In genomic region chr8:70538633-70539076, GRCm38 (mm10) we compare ENCODE assay signal across 8 mouse cellular contexts. TPM values are rescaled to one million over a fixed set of nuclear protein-coding genes. Genes with fewer than 3 reads are reported as not detected.
DNase-seq lines count a peak whose midpoint lies in the region; ATAC-seq and TF ChIP-seq lines count a peak whose summit lies in the region.

No protein-coding gene starts in this region.

- in situ Hi-C loops in ES-E14 (cut with MboI; ENCODE audit: low sequenced_read_pairs in 2 of 2, unreplicated experiment in 2 of 2) = no loop called here

- H3K27ac ChIP-seq in ES-E14 (ENCODE audit: insufficient read depth, low read depth, low read length, poor library complexity, severe bottlenecking) = peak overlapping the region; percentile 79
- H3K27ac ChIP-seq in forebrain, embryonic 15.5 days (replicated peaks) = peak overlapping the region; percentile 97
- H3K27ac ChIP-seq in lung, embryonic 15.5 days = peak overlapping the region; percentile 95

- H3K36me3 ChIP-seq in ES-E14 (ENCODE audit: control insufficient read depth, insufficient read depth, low read length, poor library complexity, severe bottlenecking) = peaks cover 18% of the 10 kb centered on the region
- H3K36me3 ChIP-seq in forebrain, embryonic 15.5 days = peaks cover 32% of the 10 kb centered on the region
- peaks cover 26% of the 10 kb centered on the region for H3K36me3 ChIP-seq in lung, embryonic 15.5 days

- peak overlapping the region; percentile 76 to 85 for H3K4me3 ChIP-seq in ES-E14 (ENCODE audit: insufficient read depth in 1 of 2, low read depth in 1 of 2, low read length in 2 of 2, poor library complexity in 1 of 2, severe bottlenecking in 1 of 2)
- peak overlapping the region; percentile 90 for H3K4me3 ChIP-seq in forebrain, embryonic 15.5 days
- H3K4me3 ChIP-seq in lung, embryonic 15.5 days = peak overlapping the region; percentile 86

- DNase-seq in ES-E14 (ENCODE audit: low read depth, low spot score) = peak; percentile 99
- DNase-seq in cerebellum, adult 11-12 months = peak; percentile 99
- peak; percentile 98 for DNase-seq in heart, postnatal 25 days (ENCODE audit: low spot score)
- peak; percentile 99 for DNase-seq in layer of hippocampus, adult 18-20 months (ENCODE audit: low spot score in 2 of 2)
- peak; percentile 98 for DNase-seq in ovary, adult 18-20 months (ENCODE audit: low spot score)
- DNase-seq in thymus, postnatal 0 days (ENCODE audit: low spot score) = peak; percentile 99

- no peaks in the 10 kb centered on the region for H3K9me3 ChIP-seq in ES-E14 (ENCODE audit: control insufficient read depth, insufficient read depth, low read depth, low read length)
- H3K9me3 ChIP-seq in forebrain, embryonic 15.5 days = no peaks in the 10 kb centered on the region
- no peaks in the 10 kb centered on the region for H3K9me3 ChIP-seq in lung, embryonic 15.5 days

- peak overlapping the region; percentile 69 for H3K9ac ChIP-seq in ES-E14 (ENCODE audit: insufficient read depth, low read depth, low read length, poor library complexity, severe bottlenecking)
- peak overlapping the region; percentile 39 for H3K9ac ChIP-seq in forebrain, embryonic 15.5 days (replicated peaks)
- peak overlapping the region; percentile 93 for H3K9ac ChIP-seq in lung, embryonic 15.5 days

- peak overlapping the region; percentile 85 for H3K4me2 ChIP-seq in forebrain, embryonic 15.5 days (replicated peaks)
- peak overlapping the region; percentile 85 for H3K4me2 ChIP-seq in lung, embryonic 15.5 days

- 0 out of 4 replicates have a peak, but pooled peaks cover 0 to 2% of the 10 kb centered on the region in 2 experiments for H3K4me1 ChIP-seq in ES-E14 (ENCODE audit: control insufficient read depth in 2 of 2, insufficient read depth in 2 of 2, low read length in 2 of 2, poor library complexity in 1 of 2)
- H3K4me1 ChIP-seq in forebrain, embryonic 15.5 days = peaks cover 31% of the 10 kb centered on the region
- peaks cover 25% of the 10 kb centered on the region for H3K4me1 ChIP-seq in lung, embryonic 15.5 days

- peak; percentile 77 for ATAC-seq in forebrain, embryonic 15.5 days (replicated peaks)
- peak; percentile 77 for ATAC-seq in lung, embryonic 15.5 days (ENCODE audit: borderline replicate concordance, extremely low read depth, low FRiP score, low TSS enrichment)

- intact Hi-C loops in heart, postnatal 25 days (cut with DNase I) = loop anchor here (10.0 kb wide), 1 partner anchor 226 kb away; the partner anchor contains the start of gene Mpv17l2

- under 1% methylated on average over 32 of the region's 32 CpGs for WGBS in forebrain, embryonic 15.5 days
- WGBS in lung, embryonic 15.5 days = under 1% methylated on average over 32 of the region's 32 CpGs

- no peaks in the 10 kb centered on the region for H3K27me3 ChIP-seq in forebrain, embryonic 15.5 days
- no peaks in the 10 kb centered on the region for H3K27me3 ChIP-seq in lung, embryonic 15.5 days

TF ChIP-seq in ES-E14, 5 proteins besides CTCF, POLR2A, EP300 and RAD21:
- TF ChIP-seq MAFK (IDR thresholded peaks at IDR 0.05; ENCODE audit: insufficient read depth, low read depth, low read length) = no peak
- no peak for TF ChIP-seq CHD2 (IDR thresholded peaks at IDR 0.05; ENCODE audit: low read depth, low read length)
- peak; percentile 92 for TF ChIP-seq ZNF384 (IDR thresholded peaks at IDR 0.05; ENCODE audit: low read depth, low read length)

RNA-seq across cellular contexts. Expression of gene Ell, which starts 0.6 kb away (rescaled TPM):
- 15.8 and 16.1 TPM in 2 replicates for total RNA-seq in ES-E14 (2012; rRNA removed)
- polyA plus RNA-seq in forebrain, embryonic 15.5 days (2015; fragmentation: Nextera tagmentation; extraction: Ambion mirVana) = 17.4 and 19.2 TPM in 2 replicates
- total RNA-seq in heart, postnatal 25 days (2021) = 10 to 100 TPM; 11.7 to 13.3 TPM
- total RNA-seq in layer of hippocampus, adult 18-20 months (2021) = 10 to 100 TPM; 18.9 to 21.8 TPM
- polyA plus RNA-seq in lung, embryonic 15.5 days (2015; fragmentation: Nextera tagmentation; extraction: Ambion mirVana) = 17.2 and 17.5 TPM in 2 replicates
- 13.5 and 14.2 TPM in 2 replicates for polyA plus RNA-seq in thymus, postnatal 0 days (2015; fragmentation: Nextera tagmentation; extraction: Ambion mirVana)

RNA-seq across cellular contexts. Expression of gene Kxd1, which starts 10.9 kb away (rescaled TPM):
- total RNA-seq in ES-E14 (2012; rRNA removed) = 27.9 and 35.3 TPM in 2 replicates
- 49.8 and 50.2 TPM in 2 replicates for polyA plus RNA-seq in forebrain, embryonic 15.5 days (2015; fragmentation: Nextera tagmentation; extraction: Ambion mirVana)
- total RNA-seq in heart, postnatal 25 days (2021) = 10 to 100 TPM; 73.6 to 76.6 TPM
- total RNA-seq in layer of hippocampus, adult 18-20 months (2021) = 10 to 100 TPM; 40.6 to 45.6 TPM
- polyA plus RNA-seq in lung, embryonic 15.5 days (2015; fragmentation: Nextera tagmentation; extraction: Ambion mirVana) = 50.0 and 54.4 TPM in 2 replicates
- 66.8 and 68.6 TPM in 2 replicates for polyA plus RNA-seq in thymus, postnatal 0 days (2015; fragmentation: Nextera tagmentation; extraction: Ambion mirVana)

RNA-seq across cellular contexts. Expression of gene Fkbp8, which starts 11.1 kb away (rescaled TPM):
- total RNA-seq in ES-E14 (2012; rRNA removed) = 252 and 256 TPM in 2 replicates
- 433 and 440 TPM in 2 replicates for polyA plus RNA-seq in forebrain, embryonic 15.5 days (2015; fragmentation: Nextera tagmentation; extraction: Ambion mirVana)
- 100 to 1,000 TPM; 130 to 135 TPM for total RNA-seq in heart, postnatal 25 days (2021)
- 100 to 1,000 TPM; 450 to 467 TPM for total RNA-seq in layer of hippocampus, adult 18-20 months (2021)
- polyA plus RNA-seq in lung, embryonic 15.5 days (2015; fragmentation: Nextera tagmentation; extraction: Ambion mirVana) = 307 and 313 TPM in 2 replicates
- polyA plus RNA-seq in thymus, postnatal 0 days (2015; fragmentation: Nextera tagmentation; extraction: Ambion mirVana) = 309 and 319 TPM in 2 replicates

RNA-seq across cellular contexts. Expression of gene Uba52, which starts 28.1 kb away (rescaled TPM):
- 3,214 and 4,257 TPM in 2 replicates for total RNA-seq in ES-E14 (2012; rRNA removed)
- 724 and 839 TPM in 2 replicates for polyA plus RNA-seq in forebrain, embryonic 15.5 days (2015; fragmentation: Nextera tagmentation; extraction: Ambion mirVana)
- total RNA-seq in heart, postnatal 25 days (2021) = 1,000 to 10,000 TPM; 1,533 to 1,573 TPM
- 1,000 to 10,000 TPM; 1,062 to 1,079 TPM for total RNA-seq in layer of hippocampus, adult 18-20 months (2021)
- 909 and 953 TPM in 2 replicates for polyA plus RNA-seq in lung, embryonic 15.5 days (2015; fragmentation: Nextera tagmentation; extraction: Ambion mirVana)
- 1,327 and 1,441 TPM in 2 replicates for polyA plus RNA-seq in thymus, postnatal 0 days (2015; fragmentation: Nextera tagmentation; extraction: Ambion mirVana)

RNA-seq across cellular contexts. Expression of gene Rex1bd, which starts 32.1 kb away (rescaled TPM):
- 125 and 130 TPM in 2 replicates for total RNA-seq in ES-E14 (2012; rRNA removed)
- polyA plus RNA-seq in forebrain, embryonic 15.5 days (2015; fragmentation: Nextera tagmentation; extraction: Ambion mirVana) = 164 and 176 TPM in 2 replicates
- total RNA-seq in heart, postnatal 25 days (2021) = 100 to 1,000 TPM; 102 TPM
- 100 to 1,000 TPM in 1 of 2 experiments, 10 to 100 TPM in 1; 96.5 to 104 TPM for total RNA-seq in layer of hippocampus, adult 18-20 months (2021)
- polyA plus RNA-seq in lung, embryonic 15.5 days (2015; fragmentation: Nextera tagmentation; extraction: Ambion mirVana) = 120 and 122 TPM in 2 replicates
- 170 and 181 TPM in 2 replicates for polyA plus RNA-seq in thymus, postnatal 0 days (2015; fragmentation: Nextera tagmentation; extraction: Ambion mirVana)

Comparison
In these comparisons a context has a peak if more than half of its experiments do, and no peak if none do; other contexts are left out.
1. Peak in every context shown above with its lines: DNase-seq, ATAC-seq, H3K4me3 ChIP-seq and H3K27ac ChIP-seq.
2. H3K9ac ChIP-seq: peak in every context shown above with its lines; median percentile 93 in lung, embryonic 15.5 days; 69 in ES-E14; 39 in forebrain, embryonic 15.5 days.